In genomic region chr7:73343852-73344251, GRCm38 (mm10) we compare ENCODE assay signal across 19 mouse cellular contexts.
"Had no signal": no experiment of that assay in that cellular context is flagged by ENCODE, and none has a peak within 500 bp of the region (broad histone marks: within the 10 kb centered on the region; RNA-seq: fewer than 3 reads in every experiment).

No protein-coding gene starts in this region.

- H3K4me3 ChIP-seq: kidney, embryonic 15.5 days; left cerebral cortex, adult 2 months; liver, embryonic 13.5 days; midbrain, embryonic 12.5 days had no signal

- H3K27me3 ChIP-seq: liver, embryonic 13.5 days; midbrain, embryonic 12.5 days had no signal

- H3K27ac ChIP-seq: kidney, embryonic 15.5 days; left cerebral cortex, adult 2 months; liver, embryonic 13.5 days; midbrain, embryonic 12.5 days; stomach, postnatal 0 days had no signal

- H3K4me1 ChIP-seq: kidney, embryonic 15.5 days; liver, embryonic 13.5 days had no signal

- H3K9ac ChIP-seq: kidney, embryonic 15.5 days; liver, embryonic 13.5 days; midbrain, embryonic 12.5 days had no signal

- DNase-seq: kidney, adult 11 months; kidney, adult 8-10 months; kidney, postnatal 10 days; kidney, postnatal 36 days; layer of hippocampus, postnatal 36 days; liver, embryonic 13.5 days; lung, adult 2 months; lung, postnatal 14 days; lung, postnatal 4 days; right cerebral cortex, adult 18-20 months; right cerebral cortex, postnatal 14 days; right cerebral cortex, postnatal 4 days; thymus, adult 2 months; thymus, postnatal 14 days; thymus, postnatal 4 days had no signal

- H3K4me2 ChIP-seq: kidney, embryonic 15.5 days; liver, embryonic 13.5 days; midbrain, embryonic 12.5 days had no signal

- H3K9me3 ChIP-seq: kidney, embryonic 15.5 days; liver, embryonic 13.5 days; midbrain, embryonic 12.5 days had no signal

- H3K36me3 ChIP-seq: kidney, embryonic 15.5 days; liver, embryonic 13.5 days; midbrain, embryonic 12.5 days had no signal
